Mouse (Mus musculus) lung, postnatal 10 days (tissue): ENCODE measurements at regions not wholly inside any gene's neighbourhood (a gene's known extent, or its start where the extent isn't known, plus 50 kb on each side); places are given as distances from the start of the nearest gene placed in this dataset.
"Not testable (repeated sequence)": the region's sequence is repeated elsewhere in the genome, so short reads cannot be mapped to it uniquely, and the experiment has no call there.

Source experiments
- DNase-seq: peaks from one replicate; pipeline ENCODE4 v3.0.0; 2021

DNA sequence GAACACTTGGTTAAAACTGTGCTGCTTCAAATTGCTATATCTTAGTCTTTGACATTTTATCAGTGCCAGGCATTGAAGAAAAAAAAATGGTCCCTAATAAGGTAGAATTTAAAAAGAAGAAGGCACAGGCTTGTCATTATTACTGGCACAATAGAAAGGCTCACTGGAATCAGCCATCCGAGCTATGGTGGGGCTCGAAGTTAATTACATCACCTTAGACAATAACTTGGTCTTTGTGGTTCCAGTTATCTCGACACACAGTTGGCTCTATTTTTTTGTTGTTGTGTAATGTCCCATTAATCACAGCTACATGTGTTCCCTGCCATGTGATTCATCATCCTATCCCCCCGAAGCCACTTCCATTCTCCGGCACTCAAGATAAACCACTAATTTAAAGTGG lies 825.1 kb downstream of the Rab28 start:
- no peak for DNase-seq

DNA sequence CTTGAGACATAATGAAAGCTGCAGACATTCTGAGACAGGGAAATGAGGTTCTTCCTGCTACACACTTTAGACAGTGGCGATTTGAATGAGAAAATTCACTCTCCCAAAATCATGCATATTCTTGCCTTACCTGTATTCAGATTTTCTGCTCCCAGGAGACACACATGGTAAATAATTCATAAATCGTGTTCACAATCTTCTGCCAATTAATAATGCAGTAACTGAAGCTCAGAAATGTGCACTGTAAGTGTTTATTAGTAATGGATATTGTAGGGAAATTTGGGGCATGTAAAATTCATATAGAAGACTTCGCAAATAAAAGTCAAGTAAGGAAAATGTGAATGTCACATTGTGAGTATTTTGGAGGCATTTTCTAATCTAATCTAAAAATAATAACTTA lies 830.2 kb downstream of the Rab28 start:
- DNase-seq: no peak

DNA sequence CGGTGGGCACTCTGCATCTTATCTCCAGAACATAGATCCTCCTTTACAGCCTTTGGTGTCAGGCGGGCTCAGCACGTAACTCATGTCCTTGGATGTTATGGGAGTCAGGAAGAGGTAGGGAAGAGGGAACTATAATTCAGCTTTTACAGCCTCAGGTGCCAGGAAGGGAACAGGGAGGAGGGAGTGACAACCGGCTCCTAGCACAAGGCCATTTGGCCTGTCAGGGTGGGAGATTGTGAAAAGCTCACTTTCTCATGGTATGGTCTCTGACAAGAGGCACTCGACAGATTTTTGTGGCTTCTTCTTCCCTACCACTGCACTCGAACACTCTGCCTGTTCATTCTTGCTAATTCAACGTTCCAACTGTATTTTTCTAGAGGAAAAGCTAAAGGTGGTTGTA lies 845.6 kb downstream of the Rab28 start:
- not testable (repeated sequence) for DNase-seq
